ENCODE assay signal across 17 mouse cellular contexts in genomic region chr1:93593960-93594359, GRCm38 (mm10).
A peak's percentile ranks its signal among the peaks of the same experiment; 100 is the strongest.
DNase-seq lines count a peak whose midpoint lies in the region; ATAC-seq and TF ChIP-seq lines count a peak whose summit lies in the region.
"Had no signal": no experiment of that assay in that cellular context is flagged by ENCODE, and none has a peak within 500 bp of the region (broad histone marks: within the 10 kb centered on the region; RNA-seq: fewer than 3 reads in every experiment).

No protein-coding gene starts in this region.

- H3K9ac ChIP-seq in liver, embryonic 14.5 days (replicated peaks), result no peak overlapping the region
- no peak overlapping the region for H3K9ac ChIP-seq in liver, embryonic 11.5 days (ENCODE audit: low read depth, low read length)
- H3K9ac ChIP-seq in heart, adult 2 months (ENCODE audit: low read depth, low read length), result no peak overlapping the region
- H3K9ac ChIP-seq: embryonic facial prominence, embryonic 12.5 days; forebrain, embryonic 15.5 days; heart, embryonic 12.5 days; hindbrain, embryonic 15.5 days had no signal

- TF ChIP-seq EP300 in liver, embryonic 14.5 days (IDR thresholded peaks at IDR 0.05; ENCODE audit: low read depth), result no peak
- no peak for TF ChIP-seq EP300 in heart, adult 2 months (IDR thresholded peaks at IDR 0.05; ENCODE audit: insufficient read depth, low read depth, low read length)

- no peaks in the 10 kb centered on the region for H3K27me3 ChIP-seq in liver, embryonic 14.5 days (ENCODE audit: control insufficient read depth, insufficient read depth, low read length)
- H3K27me3 ChIP-seq in liver, embryonic 11.5 days (replicated peaks; ENCODE audit: control insufficient read depth, insufficient read depth, low read length), result no peaks in the 10 kb centered on the region
- no peaks in the 10 kb centered on the region for H3K27me3 ChIP-seq in E14TG2a.4 (ENCODE audit: insufficient read depth, low read length)
- no peaks in the 10 kb centered on the region for H3K27me3 ChIP-seq in heart, adult 2 months (ENCODE audit: control insufficient read depth, insufficient read depth, low read length)
- H3K27me3 ChIP-seq: embryonic facial prominence, embryonic 12.5 days; forebrain, embryonic 15.5 days; heart, embryonic 12.5 days; hindbrain, embryonic 15.5 days had no signal

- no peak overlapping the region for H3K27ac ChIP-seq in liver, embryonic 14.5 days
- H3K27ac ChIP-seq in liver, embryonic 11.5 days (ENCODE audit: low read depth, low read length), result no peak overlapping the region
- H3K27ac ChIP-seq in heart, adult 2 months, result no peak overlapping the region
- H3K27ac ChIP-seq: embryonic facial prominence, embryonic 12.5 days; forebrain, embryonic 15.5 days; hindbrain, embryonic 15.5 days had no signal

- no peaks in the 10 kb centered on the region for H3K4me1 ChIP-seq in liver, embryonic 14.5 days (replicated peaks; ENCODE audit: control insufficient read depth in 2 of 2, insufficient read depth in 2 of 2, low read length in 1 of 2)
- no peaks in the 10 kb centered on the region for H3K4me1 ChIP-seq in liver, embryonic 11.5 days (replicated peaks; ENCODE audit: control insufficient read depth, insufficient read depth, low read length)
- H3K4me1 ChIP-seq in E14TG2a.4 (replicated peaks; ENCODE audit: low read depth, low read length), result no peaks in the 10 kb centered on the region
- no peaks in the 10 kb centered on the region for H3K4me1 ChIP-seq in heart, adult 2 months (ENCODE audit: control insufficient read depth, insufficient read depth, low read length)
- H3K4me1 ChIP-seq: embryonic facial prominence, embryonic 12.5 days; forebrain, embryonic 15.5 days; heart, embryonic 12.5 days; hindbrain, embryonic 15.5 days had no signal

- no peaks in the 10 kb centered on the region for H3K9me3 ChIP-seq in liver, embryonic 14.5 days (ENCODE audit: control insufficient read depth, low read length)
- H3K9me3 ChIP-seq in liver, embryonic 11.5 days (ENCODE audit: control insufficient read depth, low read length), result no peaks in the 10 kb centered on the region
- H3K9me3 ChIP-seq in E14TG2a.4 (ENCODE audit: low read length), result peaks cover 18% of the 10 kb centered on the region
- H3K9me3 ChIP-seq: forebrain, embryonic 15.5 days; hindbrain, embryonic 15.5 days had no signal

- H3K4me3 ChIP-seq in liver, embryonic 14.5 days (ENCODE audit: insufficient read depth in 1 of 2, low read depth in 2 of 2, low read length in 2 of 2), result no peak overlapping the region
- no peak overlapping the region for H3K4me3 ChIP-seq in liver, embryonic 11.5 days (ENCODE audit: low read depth, low read length)
- no peak overlapping the region for H3K4me3 ChIP-seq in E14TG2a.4 (replicated peaks; ENCODE audit: low read length)
- H3K4me3 ChIP-seq in heart, adult 2 months, result no peak overlapping the region
- H3K4me3 ChIP-seq: embryonic facial prominence, embryonic 12.5 days; forebrain, embryonic 15.5 days; heart, embryonic 12.5 days; hindbrain, embryonic 15.5 days had no signal

- no peaks in the 10 kb centered on the region for H3K36me3 ChIP-seq in liver, embryonic 14.5 days (replicated peaks; ENCODE audit: control insufficient read depth, insufficient read depth, low read depth)
- no peaks in the 10 kb centered on the region for H3K36me3 ChIP-seq in liver, embryonic 11.5 days (ENCODE audit: control insufficient read depth, insufficient read depth, low read length)
- H3K36me3 ChIP-seq in E14TG2a.4 (ENCODE audit: insufficient read depth, low read length), result no peaks in the 10 kb centered on the region
- no peaks in the 10 kb centered on the region for H3K36me3 ChIP-seq in heart, adult 2 months (ENCODE audit: control insufficient read depth, insufficient read depth, low read length)
- H3K36me3 ChIP-seq: embryonic facial prominence, embryonic 12.5 days; forebrain, embryonic 15.5 days had no signal

- DNase-seq in liver, embryonic 14.5 days (ENCODE audit: low read depth in 3 of 3, low spot score in 3 of 3), result no peak
- no peak for DNase-seq in liver, embryonic 11.5 days (ENCODE audit: low spot score)
- DNase-seq in A20 (ENCODE audit: low read depth, low spot score) (peak; percentile 9), ZHBTc4 (ENCODE audit: low read depth, low spot score) (peak; percentile 12)
- no peak for DNase-seq in cerebellum, adult 9-11 months
- no peak for DNase-seq in heart, adult 2 months
- DNase-seq: adrenal gland, postnatal 10 days; B cell, adult 2 months; cerebellum, adult 11 months; cerebellum, adult 8-10 months; cerebellum, postnatal 25 days had no signal

- H3K4me2 ChIP-seq in liver, embryonic 14.5 days (ENCODE audit: low read depth), result no peak overlapping the region
- no peak overlapping the region for H3K4me2 ChIP-seq in liver, embryonic 11.5 days
- H3K4me2 ChIP-seq: embryonic facial prominence, embryonic 12.5 days; forebrain, embryonic 15.5 days; heart, embryonic 12.5 days; hindbrain, embryonic 15.5 days had no signal

- TF ChIP-seq POLR2A in heart, adult 2 months (IDR thresholded peaks at IDR 0.05; ENCODE audit: insufficient read depth, low read depth, low read length), result no peak

- TF ChIP-seq CTCF in liver, embryonic 14.5 days (IDR thresholded peaks at IDR 0.05; ENCODE audit: low read depth), result peak; percentile 19; the same call in 1 of the 2 replicates
- peak; percentile 28; the same call in 1 of the 2 replicates for TF ChIP-seq CTCF in E14TG2a.4 (conservative IDR thresholded peaks at IDR 0.05; ENCODE audit: low read length)
- TF ChIP-seq CTCF in heart, adult 2 months (IDR thresholded peaks at IDR 0.05), result no peak

- intact Hi-C loops in heart, adult 2 months (cut with DNase I), result no loop called here

- no peak for ATAC-seq in liver, embryonic 14.5 days (ENCODE audit: insufficient read depth)
- ATAC-seq in liver, embryonic 11.5 days (replicated peaks; ENCODE audit: low FRiP score), result no peak
- ATAC-seq: CD4-positive, CD25-positive, alpha-beta regulatory T cell, adult 4 months; forebrain, embryonic 15.5 days had no signal

- no peaks in the 10 kb centered on the region for H3K79me2 ChIP-seq in heart, adult 2 months (replicated peaks; ENCODE audit: control insufficient read depth, insufficient read depth, low read length)

Comparison
In these comparisons a context has a peak if more than half of its experiments do, and no peak if none do; other contexts are left out.
1. DNase-seq: peak in A20 (single experiment) and ZHBTc4 (single experiment); none in liver, embryonic 14.5 days (0 of 3), liver, embryonic 11.5 days (single experiment), cerebellum, adult 9-11 months (single experiment) and heart, adult 2 months (0 of 2).